Mouse (Mus musculus): ENCODE results near the gene Asb6.

GRCm38 (mm10) chr2:30872669-30873068 is 42.5 kb upstream of the Asb6 start:
- no peak for TF ChIP-seq CTCF (IDR thresholded peaks at IDR 0.05; ENCODE audit: low read depth, low read length)
- TF ChIP-seq POLR2A (IDR thresholded peaks at IDR 0.05; ENCODE audit: extremely low read depth, insufficient read depth, low read length) = no peak
